Mouse (Mus musculus) 3134 (cell line): Measurements from ENCODE around the gene Trim14.
"Not testable (repeated sequence)": the region's sequence is repeated elsewhere in the genome, so short reads cannot be mapped to it uniquely, and the experiment has no call there.

Experiments
- DNase-seq: peaks from one replicate; pipeline ENCODE4 v3.0.0-alpha.2; 2011; ENCODE audit warnings: low spot score; ENCODE audit not compliant: insufficient read length; ENCODE audit errors: extremely low read depth

Gene Trim14

GRCm38 (mm10) chr4:46535840-46536361 is at the start of gene Trim14:
Gene Trim14 (minus strand): TSS chr4:46536141.
- no peak for DNase-seq

- DNase-seq = no peak
Measured at GRCm38 (mm10) chr4:46585041-46585810, 49.3 kb upstream of the Trim14 start.

GRCm38 (mm10) chr4:46584536-46584935 is 48.6 kb upstream of the Trim14 start:
- DNase-seq = not testable (repeated sequence)

GRCm38 (mm10) chr4:46584084-46584483 is 48.1 kb upstream of the Trim14 start:
- not testable (repeated sequence) for DNase-seq

- not testable (repeated sequence) for DNase-seq
Measured at GRCm38 (mm10) chr4:46582024-46582423, 46.1 kb upstream of the Trim14 start.

- DNase-seq = not testable (repeated sequence)
Measured at GRCm38 (mm10) chr4:46581577-46581976, 45.6 kb upstream of the Trim14 start.

- not testable (repeated sequence) for DNase-seq
Measured at GRCm38 (mm10) chr4:46580799-46581243, 44.9 kb upstream of the Trim14 start.

GRCm38 (mm10) chr4:46578796-46579346 is 42.9 kb upstream of the Trim14 start:
- not testable (repeated sequence) for DNase-seq

GRCm38 (mm10) chr4:46578228-46578627 is 42.3 kb upstream of the Trim14 start:
- no peak for DNase-seq

GRCm38 (mm10) chr4:46575509-46576284 is 39.8 kb upstream of the Trim14 start:
- DNase-seq = not testable (repeated sequence)

GRCm38 (mm10) chr4:46574841-46575240 is 38.9 kb upstream of the Trim14 start:
- peak; percentile 53 for DNase-seq

GRCm38 (mm10) chr4:46574024-46574753 is 38.2 kb upstream of the Trim14 start:
- DNase-seq = no peak

GRCm38 (mm10) chr4:46572616-46573015 is 36.7 kb upstream of the Trim14 start:
- no peak for DNase-seq

- no peak for DNase-seq
Measured at GRCm38 (mm10) chr4:46571744-46572143, 35.8 kb upstream of the Trim14 start.

GRCm38 (mm10) chr4:46569671-46570070 is 33.7 kb upstream of the Trim14 start:
- no peak for DNase-seq

- DNase-seq = no peak
Measured at GRCm38 (mm10) chr4:46568169-46568568, 32.2 kb upstream of the Trim14 start.

- no peak for DNase-seq
Measured at GRCm38 (mm10) chr4:46566931-46567671, 31.2 kb upstream of the Trim14 start.

GRCm38 (mm10) chr4:46565393-46565955 is 29.5 kb upstream of the Trim14 start:
- DNase-seq = peak; percentile 35

GRCm38 (mm10) chr4:46564247-46564646 is 28.3 kb upstream of the Trim14 start:
- no peak for DNase-seq
